Mouse (Mus musculus) retina, postnatal 1 day (tissue): Measurements from ENCODE around the gene Cela2a.

Experiments
- DNase-seq: peaks from one replicate; pipeline ENCODE4 v3.0.0-alpha.2; 2012

Cela2a gene

DNA sequence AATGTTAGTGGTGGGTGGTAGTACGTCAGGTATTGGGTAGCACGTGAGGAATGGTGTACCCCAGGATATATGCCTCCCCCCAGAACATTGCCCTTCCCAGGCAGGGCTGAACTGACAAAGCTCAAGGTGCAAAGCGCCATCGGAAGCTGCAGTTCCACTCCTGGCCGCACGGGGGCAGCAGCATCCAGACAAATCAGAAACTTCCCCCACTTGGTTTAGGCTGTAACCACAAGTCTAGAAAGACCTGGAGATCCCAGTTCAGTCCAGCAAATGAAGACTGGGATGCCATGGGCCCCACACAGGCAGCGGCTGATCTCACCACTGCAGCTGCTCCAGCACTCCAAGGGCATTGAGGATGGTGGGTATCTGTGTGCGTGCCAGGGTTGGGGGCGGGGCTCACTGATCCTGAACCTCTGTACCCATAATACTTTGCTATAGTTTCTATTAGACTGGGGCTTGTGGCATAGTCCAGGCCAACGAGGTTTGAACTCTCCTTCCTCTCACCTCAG lies 31.5 kb upstream of the Cela2a start:
- DNase-seq = peak; percentile 84

DNA sequence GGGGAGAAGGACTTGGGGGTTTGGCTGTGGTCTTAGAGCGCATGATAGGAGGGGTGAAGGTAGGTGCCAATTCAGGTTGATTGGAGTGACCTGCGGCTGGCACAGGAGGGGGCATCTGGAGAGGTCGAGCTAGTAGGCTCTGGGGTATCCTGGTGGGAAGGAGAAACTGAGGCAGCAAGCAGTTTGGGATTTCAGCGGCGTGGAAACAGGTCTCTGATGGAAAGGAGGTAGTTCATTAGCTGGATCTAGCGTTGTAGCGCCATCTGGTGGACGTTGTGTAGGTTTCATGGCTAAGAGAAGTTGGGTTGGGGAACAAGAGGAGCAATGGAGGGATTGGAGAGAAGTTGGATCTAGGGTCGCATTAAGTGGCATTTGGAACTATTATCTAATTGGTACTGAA lies 27.5 kb upstream of the Cela2a start:
- peak; percentile 82 for DNase-seq

DNA sequence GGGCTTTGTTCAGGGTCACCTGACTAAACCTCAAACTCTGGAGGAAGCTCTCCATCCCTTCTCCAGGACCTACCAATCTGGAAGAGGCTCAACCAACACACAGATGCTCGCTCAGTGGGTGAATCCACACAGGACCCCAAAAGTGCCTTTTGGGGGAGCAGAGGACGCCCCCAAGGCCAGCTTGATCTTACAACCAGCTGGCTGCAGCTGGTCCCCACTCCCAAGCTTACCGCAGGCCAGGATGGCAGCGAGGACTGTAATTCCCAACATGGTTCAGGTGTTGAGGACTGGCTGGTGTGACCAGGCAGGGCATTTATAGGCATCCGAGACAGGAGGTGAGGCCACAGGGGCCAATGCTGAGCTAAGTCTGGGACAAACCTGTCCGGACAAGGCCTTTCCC lies 20.0 kb upstream of the Cela2a start, which contains the start of gene Ctrc:
TSS of gene Ctrc (minus strand) at position 361 of the 400 bp plus-strand sequence.
- no peak for DNase-seq

DNA sequence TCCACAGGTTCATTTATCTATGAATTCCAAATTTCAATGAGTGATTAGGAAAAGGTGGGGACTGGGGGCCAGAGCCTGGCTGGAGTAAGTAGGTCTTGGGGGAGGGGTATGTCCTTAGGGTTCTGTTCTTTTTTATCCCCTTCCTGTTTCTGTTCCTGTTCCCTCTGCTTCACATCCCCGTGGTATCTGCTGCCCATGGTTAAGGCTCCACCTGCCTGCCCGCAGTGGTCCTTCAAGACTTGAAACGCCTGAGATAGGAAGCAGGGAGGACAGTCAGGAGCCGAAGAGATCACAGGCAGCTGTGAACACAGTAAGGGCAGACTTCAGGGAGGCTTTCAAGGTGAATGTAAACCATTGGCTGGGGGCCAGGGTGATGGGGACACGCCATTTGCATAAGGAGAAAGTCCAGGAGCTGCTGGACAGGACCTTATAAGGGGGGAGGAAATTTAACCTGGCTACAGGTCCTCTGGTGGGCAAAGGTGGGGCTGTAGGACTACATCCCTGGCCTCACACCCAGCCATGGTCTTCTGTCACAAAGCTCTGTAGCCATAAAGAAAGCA lies 8.7 kb upstream of the Cela2a start:
- no peak for DNase-seq

DNA sequence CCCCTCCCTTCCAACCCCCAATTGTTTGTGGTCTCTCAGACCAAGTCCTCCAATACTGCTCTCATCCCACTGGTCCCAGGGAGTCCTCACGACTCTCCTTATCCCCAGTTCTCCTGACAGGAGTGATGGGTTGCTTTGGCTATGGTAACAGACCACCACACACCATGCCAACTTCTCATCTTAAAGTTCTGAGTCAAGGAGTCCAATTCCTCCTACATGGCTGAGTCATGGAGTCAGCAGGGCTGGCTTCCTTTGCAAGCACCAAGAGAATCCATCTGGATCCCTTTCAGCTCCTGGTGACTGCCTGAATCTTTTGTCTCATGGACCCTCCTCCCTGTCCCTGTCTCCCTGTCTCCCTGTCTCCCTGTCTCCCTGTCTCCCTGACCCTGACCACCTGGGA lies 8.0 kb upstream of the Cela2a start:
- DNase-seq = no peak

DNA sequence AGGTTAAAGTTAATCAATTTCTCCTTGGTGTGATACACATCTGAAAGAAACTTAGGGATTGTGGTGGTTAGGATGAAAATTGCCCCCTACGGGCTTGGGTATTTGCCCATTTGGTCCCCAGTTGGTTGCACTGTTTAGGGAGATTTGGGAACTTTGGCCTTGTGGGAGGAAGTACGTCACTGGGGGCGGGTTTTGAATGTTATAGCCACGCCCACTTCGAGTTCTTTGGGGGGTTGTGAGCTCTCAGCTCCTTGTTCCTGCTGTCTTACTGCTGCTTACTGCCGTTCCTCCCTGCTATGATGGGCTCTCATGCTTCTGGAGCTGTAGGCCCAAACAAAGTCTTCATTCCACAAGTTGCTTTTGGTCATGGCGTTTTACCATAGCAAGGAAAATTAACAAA lies 5.4 kb upstream of the Cela2a start:
- no peak for DNase-seq

DNA sequence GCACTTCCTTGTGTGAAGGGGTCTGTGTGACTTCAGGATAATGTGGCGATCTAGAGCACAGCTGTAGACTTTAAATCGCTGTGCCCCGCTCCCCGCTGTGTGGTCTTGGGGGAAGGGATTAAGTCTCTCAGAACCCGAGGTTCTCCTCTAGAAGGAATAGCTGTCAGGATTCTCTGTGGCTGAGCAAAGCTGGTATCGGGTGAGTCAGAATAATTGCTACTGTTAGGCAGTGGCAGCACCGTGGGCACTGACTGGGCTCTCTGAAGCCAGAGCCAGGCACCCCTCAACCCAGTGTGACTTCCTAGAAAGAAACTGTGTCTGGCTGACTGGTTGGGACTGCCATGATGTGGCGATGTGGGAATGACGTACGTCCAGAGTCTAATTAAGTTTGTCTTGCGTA lies 4.4 kb upstream of the Cela2a start:
- peak; percentile 16 for DNase-seq

DNA sequence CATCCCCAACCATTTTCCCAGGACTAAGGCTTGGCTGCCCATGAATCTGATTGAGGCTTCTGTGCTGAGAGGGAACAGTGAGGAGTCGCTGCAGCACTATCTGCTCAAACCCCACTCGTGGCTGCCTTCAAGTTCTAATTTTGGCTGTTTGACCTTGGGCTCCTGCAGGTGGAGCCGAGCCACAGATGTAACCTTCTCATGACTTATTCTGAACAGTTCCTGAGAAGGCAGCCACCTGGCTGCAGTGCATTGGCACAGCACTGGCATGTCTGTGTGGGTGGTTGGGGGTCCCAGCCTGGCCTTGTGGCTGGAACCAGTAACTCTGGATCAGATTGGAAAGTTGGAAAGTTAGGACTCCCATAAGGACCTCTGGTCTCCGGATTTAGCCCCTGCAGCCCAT lies 2.2 kb upstream of the Cela2a start:
- DNase-seq = no peak

DNA sequence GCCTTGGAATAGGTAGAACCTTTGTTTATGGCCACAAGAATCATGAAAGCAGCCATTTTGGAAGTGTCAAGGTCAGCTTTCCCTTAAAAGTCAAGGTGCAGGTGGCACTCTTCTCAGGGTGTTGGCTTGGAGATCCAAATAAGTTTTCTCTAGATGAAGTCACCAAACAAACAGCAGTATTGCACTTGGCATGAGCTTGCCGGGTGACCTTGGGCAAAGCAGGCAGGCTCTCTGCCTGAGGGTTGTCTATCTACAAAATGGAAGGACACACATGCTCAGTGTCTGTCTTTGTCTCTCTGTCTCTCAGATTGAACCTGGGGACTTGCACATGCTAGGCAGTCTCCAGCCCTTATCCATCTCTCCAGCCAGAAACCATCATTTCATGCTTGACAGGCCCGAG lies 1.4 kb upstream of the Cela2a start:
- DNase-seq = no peak

DNA sequence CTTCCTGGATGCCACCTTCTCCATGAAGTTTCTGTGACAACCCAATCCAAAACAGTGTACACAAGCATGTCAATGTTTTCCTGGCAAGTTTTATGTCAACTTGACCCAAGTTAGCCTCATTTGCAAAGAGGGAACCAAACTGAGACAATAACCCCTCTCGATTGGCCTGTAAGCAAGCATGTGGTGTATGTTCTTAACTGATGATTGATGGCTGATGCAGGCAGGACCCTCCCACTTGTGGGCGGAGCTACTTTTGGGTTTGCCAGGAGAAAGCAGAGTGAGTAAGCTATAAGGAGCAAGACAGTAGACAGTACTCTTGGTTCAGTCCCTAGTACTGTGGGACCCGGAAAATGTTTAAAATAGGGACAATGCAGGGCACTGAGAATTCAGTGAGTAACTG lies 3.0 kb downstream of the Cela2a start:
- peak; percentile 50 for DNase-seq

DNA sequence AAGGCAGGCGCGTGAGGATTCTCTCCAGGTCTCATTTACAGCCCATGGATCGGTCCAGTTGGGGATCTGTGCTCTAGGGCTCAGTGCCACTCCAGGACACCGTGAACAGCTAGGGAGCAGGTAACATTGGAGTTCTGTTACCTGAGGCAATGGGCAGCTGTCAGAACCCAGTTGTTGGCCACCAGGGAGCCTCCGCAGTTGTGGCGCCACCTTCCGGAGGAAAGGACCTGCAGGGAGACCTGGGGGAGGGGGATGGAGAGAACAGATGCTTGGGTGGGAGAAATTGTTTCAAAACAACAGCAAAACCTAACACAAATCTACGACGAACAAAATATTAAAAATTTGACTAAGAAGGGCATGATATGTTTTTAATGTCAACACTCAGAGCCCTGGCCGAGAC lies 3.9 kb downstream of the Cela2a start:
- DNase-seq = peak; percentile 31

DNA sequence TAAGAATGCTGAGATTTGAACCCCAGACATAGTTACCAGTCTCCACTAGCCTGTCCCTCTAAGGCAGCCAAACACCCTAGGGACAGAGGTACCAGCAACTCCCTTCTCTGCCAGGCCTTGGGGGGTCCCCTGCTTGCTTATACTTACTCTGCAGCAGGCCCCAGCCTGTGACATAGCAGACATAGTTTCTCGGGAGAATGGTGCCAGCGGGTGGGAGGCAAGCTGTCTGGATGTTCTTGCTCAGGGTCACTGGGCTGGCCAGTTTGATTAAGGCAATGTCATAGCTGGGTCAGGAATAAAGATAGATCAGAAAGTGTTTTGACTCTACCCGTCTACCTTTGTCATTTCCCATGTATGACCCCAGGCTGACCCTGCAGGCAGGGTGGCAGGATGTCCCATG lies 4.8 kb downstream of the Cela2a start:
- DNase-seq = no peak

DNA sequence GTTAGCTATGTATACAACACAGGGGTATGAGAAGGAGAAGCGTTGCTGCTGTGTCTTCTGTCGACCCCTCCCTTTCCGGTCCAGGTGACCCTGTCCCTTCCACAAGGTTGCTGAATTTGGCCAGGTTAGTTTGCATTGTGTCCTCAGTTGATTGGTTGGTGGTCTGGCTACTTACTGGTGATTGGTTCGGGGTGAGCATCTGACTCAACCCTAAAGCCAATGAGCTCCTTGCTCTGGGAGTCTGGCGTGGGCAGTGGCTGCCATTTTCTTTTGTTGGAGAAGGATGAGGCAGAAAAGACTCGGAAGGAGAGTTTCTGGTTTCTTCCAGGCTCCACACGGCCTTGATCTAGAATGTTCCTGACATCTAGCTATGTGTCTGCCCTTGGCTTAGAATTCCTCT lies 6.6 kb downstream of the Cela2a start:
- DNase-seq = no peak

DNA sequence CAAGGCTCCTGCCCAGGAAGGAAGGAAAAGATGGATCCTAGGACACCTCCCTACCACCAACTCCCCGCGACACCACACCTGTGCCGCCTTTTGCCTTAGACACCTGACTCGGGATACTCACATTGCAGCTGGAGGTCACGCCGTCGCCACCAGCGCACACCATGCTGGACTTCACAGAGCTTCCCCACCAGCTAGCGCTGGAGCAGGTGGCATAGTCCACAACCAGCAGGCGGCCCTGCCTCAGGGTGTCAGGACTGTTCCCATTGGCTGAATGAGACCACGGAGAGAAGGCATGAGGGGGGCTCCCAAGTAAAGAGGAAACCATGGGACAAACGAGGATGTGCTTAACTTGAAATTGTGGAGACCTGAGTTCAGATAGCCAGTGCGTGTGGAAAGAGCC lies 7.1 kb downstream of the Cela2a start:
- DNase-seq = no peak

DNA sequence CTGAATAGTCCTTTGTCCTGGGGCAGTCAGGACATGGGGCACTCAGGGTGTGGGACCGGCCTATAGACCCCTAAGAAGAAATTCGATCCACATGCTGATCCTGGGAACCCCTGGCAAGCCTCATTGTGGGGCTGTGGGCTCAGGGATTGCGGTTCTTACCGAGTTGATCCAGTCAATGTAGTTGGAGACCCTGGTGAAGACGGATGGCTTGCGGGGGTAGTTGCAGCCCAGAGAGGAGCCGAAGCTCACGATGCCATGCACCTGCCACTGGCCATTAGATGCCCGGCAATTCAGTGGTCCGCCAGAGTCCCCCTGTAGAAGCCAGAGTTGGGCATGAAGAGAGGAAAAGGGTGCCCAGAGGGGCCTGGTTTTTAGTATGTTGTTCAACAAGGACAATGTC lies 8.3 kb downstream of the Cela2a start:
- no peak for DNase-seq

DNA sequence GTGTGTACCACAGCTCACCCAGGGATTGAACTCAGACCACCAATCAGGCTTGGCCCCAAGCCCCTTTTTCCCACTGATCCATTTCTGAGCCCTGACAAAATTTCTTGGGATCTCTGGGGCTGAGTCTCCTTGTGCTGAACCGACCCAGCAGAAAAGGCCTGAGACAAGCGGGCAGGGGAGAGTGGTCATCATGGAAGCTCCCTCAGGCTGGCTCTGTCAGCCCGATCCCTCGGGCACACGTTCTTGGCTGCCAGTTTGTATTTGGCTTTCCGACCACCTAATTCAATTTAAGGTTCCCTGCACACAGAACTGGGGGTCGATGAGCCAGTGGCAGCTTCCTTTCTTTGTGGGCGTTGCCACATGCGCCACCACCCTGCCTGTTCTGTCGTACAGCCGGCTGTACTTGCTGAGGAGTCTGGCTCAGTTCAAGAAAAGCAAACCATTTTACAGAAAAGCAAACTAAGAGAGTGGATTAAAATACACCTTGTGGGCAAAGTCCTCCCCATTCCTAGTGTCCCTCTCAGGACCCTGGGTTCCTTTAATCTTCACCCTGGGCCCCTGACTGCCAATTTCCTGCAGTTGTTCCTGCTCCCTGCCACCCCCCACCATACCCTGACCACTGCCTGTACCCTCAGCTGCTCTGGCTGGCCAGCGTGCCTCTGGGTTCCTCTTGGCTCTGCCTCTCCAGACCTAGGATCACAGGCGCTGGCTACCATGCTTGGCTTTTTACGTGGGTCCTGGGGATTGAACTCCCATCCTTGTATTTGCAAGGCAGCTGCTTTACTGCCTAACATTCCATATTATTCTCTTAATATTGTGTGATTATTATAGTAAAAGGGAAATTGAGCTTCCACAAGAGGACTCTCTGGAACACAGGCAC lies 8.9 kb downstream of the Cela2a start:
- no peak for DNase-seq

DNA sequence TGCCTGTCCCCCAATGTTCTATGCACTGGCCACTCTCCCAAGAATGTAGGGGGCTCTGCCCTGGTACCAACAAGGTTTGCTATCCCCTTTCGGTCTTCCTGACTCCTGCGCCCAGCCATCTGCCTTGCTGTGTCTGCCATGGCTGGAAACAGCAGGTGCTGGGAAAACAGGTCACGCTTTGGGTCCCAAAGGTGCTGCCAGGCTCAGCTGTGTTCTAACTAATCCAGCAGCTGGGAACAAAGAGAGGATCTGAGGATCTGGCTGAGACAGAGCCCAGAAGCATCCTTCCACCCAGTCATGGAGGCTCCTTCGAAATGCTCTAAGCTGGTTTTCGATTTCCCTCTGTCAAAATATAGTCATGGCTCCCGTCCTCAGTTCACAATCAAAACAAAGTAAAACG lies 9.7 kb downstream of the Cela2a start:
- no peak for DNase-seq

DNA sequence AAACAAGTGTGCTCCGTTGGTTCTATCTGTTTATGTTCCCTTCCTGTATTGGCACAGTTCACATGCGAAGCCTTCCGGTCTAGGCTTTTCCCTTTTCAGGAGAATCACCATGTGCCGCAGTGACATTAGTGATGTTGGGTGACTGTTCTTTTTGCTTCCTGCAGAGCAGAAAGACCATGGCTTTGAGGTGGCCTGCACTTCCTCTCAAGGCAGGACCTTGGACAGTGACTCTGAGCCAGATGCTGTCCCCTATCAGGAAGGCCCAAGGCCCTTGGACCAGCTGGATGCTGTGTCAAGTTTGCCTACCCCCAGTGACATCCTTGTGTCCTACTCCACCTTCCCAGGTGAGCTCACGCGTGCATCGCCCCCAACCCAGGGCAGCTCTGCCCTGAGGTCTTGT lies 14.6 kb downstream of the Cela2a start:
- no peak for DNase-seq

DNA sequence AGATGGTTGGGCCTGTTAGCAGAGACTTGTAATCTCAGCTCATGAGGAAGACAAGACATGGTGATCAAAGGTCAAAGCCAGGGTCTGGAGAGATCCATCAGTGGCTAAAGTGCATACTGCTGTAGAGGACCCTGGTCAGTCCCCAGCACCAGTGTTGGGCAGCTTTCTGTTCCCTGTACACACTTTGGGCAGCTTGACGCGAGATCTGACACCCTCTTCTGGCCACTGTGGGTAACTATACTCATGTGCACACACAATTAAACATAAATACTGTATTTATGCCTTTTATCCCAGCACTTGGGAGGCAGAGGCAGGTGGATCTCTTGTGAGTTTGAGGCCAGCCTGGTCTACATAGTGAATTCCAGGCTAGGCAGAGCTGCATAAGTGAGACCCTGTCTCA lies 15.0 kb downstream of the Cela2a start:
- DNase-seq = no peak

DNA sequence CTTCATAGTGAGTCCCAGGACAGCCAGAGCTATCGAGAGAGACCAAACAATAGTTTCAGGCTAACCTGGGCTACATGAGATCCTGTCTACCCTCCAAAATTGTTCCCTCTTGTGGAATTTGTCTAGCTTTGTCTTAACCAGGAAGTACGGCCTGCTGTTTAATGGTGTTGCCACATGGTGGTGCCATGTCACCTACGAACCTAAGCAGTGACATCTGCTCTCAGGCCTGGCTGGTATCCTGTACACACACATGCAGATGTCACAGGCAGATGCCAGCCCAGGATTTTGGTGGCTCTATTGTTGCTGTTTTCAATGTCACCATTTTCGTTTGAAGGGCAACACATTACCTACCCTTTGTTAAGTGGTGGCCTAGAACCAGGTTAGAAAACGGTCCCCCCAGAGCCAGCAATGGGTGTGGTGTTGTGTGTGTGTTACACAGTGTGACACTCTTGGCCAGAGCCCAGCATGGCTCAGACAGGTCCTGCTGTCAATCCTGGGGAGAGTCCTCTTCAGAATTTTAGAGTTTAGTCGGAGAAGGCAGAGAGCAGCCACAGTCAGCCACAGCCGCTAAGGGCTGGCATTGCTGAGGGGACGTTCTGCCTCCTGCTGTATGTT lies 16.0 kb downstream of the Cela2a start:
- peak; percentile 77 for DNase-seq

DNA sequence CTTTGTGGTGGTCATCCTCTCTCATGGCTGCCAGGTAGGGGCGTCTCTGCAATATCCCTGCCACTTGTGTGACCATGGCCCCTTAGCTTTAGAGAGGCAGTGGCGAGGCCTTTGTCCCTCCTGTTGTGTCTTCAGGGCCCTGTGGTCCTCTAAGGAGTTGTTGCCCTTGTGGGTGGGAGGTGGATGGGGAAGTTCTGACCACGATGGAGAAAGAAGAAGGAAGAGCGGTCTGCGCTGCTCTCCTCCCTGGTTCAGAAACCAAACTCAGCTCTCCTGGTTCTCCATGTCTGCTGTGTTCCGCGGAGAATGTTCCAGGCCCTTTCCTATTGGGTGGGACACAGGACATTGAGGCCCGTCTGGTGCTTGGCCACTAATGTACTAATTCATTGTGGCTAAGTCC lies 20.1 kb downstream of the Cela2a start:
- no peak for DNase-seq

DNA sequence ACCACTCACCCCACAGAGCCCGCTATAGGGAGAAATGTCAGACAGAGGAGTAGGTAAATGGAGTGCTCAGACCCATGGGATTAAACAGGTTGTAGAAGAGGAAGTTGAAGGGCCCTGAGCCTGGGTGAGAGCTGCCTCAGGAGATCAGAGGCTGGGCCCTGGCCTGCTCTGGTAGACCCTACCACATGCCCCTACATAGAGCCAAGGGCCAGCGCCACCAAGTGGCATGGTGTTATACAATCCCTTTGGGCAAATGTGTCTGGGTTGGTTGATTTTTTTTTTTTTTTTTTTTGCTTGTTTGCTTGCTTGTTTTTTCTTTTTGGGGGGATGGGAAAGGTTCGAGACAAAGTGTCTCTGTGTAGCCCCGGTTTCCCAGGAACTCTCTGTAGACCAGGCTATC lies 21.9 kb downstream of the Cela2a start:
- no peak for DNase-seq

DNA sequence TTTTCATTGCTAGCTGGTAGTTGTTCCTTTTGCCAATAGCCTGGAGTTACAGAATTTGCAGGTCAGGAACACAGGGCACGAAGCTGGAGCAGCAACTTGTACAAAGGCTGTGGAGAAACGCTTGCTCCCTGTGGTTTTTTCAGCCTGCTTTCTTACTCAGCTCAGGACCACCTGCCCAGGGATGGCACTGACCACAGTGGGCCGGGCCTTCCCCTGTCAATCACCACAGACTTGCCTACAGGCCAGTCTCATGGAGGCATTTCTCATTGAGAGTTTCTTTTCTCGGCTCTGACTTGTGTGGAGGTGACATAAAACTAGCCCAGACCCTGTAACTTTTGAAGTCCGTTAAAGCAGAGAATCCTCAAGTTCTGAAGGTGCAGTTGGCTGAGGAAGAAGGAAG lies 28.4 kb downstream of the Cela2a start:
- DNase-seq = no peak

DNA sequence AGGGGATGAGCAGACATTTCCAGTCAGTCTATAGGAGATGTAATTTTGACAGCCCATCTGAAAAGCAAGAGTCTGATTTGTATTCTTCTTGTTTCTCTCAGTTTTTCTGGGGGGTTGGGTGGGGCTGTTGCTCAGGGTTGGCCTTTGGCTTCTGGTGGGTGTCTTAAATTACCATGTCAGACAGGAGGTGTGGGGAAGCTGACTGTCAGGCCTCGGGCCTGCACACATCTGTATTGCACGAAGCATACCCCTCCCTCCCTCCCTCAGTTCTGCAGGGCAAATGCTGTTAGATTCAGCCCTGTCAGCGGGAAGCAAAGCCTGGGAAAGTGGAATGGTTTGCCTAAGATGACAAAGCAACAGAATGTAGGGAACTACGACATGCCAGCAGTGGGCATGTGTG lies 29.0 kb downstream of the Cela2a start:
- DNase-seq = no peak
